Mouse (Mus musculus) bone marrow macrophage, adult 2 months (primary cell): ENCODE results near the gene Actr3.

Source experiments
- CTCF ChIP-seq: IDR thresholded peaks from 2 replicates; pipeline ENCODE4 v1.5.1; 2012; ENCODE audit warnings: low read depth, mild to moderate bottlenecking, low read length, moderate library complexity
- POLR2A ChIP-seq: IDR thresholded peaks from 2 replicates; pipeline ENCODE4 v1.6.1; 2012; ENCODE audit warnings: mild to moderate bottlenecking, low read depth, low read length, borderline replicate concordance

GRCm38 (mm10) chr1:125372855-125373254 is 62.7 kb downstream of the Actr3 start:
- TF ChIP-seq POLR2A (no peak), CTCF (no peak)
